Mouse (Mus musculus): Measurements from ENCODE around the gene Bend4. TPM values are rescaled to one million over a fixed set of nuclear protein-coding genes. Genes with fewer than 3 reads are reported as not detected.

Bend4 gene
- polyA plus RNA-seq, 1 experiment, result 7.3 TPM

DNA sequence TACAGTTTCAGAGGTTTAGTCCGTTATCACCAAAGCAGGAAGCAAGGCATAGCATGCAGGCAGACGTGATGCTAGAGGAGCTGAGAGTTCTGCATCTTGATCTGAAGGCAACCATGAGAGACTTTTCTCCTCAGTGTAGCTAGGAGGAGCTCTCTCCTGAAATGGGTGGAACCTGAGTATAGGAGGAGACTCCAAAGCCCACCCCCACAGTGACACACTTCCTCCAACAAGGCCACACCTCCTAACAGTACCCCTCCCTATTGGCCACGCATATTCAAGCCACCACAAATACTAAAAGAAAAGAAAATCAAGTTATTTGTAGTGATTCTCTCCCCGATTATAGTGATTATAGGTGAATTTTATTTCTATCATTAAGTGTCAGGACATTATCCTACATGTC is 28.7 kb upstream of the Bend4 start:
- Histone ChIP-seq H3K4me3 (ENCODE audit: control insufficient read depth, low read depth, low read length) (no peak overlapping the region), H3K27ac (ENCODE audit: control insufficient read depth, insufficient read depth, low read depth, low read length) (no peak overlapping the region), H3K4me1 (ENCODE audit: control insufficient read depth, insufficient read depth, low read length) (no peaks in the 10 kb centered on the region), H3K27me3 (ENCODE audit: control insufficient read depth, insufficient read depth, low read length) (no peaks in the 10 kb centered on the region), H3K36me3 (ENCODE audit: control insufficient read depth, insufficient read depth, low read length) (no peaks in the 10 kb centered on the region)
- TF ChIP-seq CTCF (IDR thresholded peaks at IDR 0.05; ENCODE audit: control insufficient read depth, insufficient read depth, insufficient replicate concordance, low read depth, low read length) (no peak), POLR2A (IDR thresholded peaks at IDR 0.05; ENCODE audit: control insufficient read depth, low read depth, low read length) (no peak)

DNA sequence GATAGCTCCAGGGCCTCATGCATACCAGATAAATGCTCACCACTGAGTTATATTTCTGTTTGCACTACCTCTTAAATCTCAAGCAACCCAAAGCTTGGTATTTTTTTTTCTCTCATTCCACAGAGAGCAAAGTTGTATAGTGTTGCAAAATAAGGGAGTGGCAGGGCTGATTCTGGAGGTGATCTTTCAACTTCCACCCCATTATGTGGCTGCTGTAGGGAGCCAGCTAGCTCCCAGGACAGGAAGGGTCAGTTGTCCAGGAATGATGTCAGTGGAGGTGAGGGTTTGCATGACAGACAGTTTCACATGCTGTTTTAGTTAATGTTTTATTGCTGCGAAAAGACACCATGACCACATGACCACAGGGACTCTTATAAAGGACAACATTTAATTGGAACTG is 26.2 kb upstream of the Bend4 start:
- Histone ChIP-seq H3K4me3 (ENCODE audit: control insufficient read depth, low read depth, low read length) (no peak overlapping the region), H3K27ac (ENCODE audit: control insufficient read depth, insufficient read depth, low read depth, low read length) (no peak overlapping the region), H3K4me1 (ENCODE audit: control insufficient read depth, insufficient read depth, low read length) (no peaks in the 10 kb centered on the region), H3K27me3 (ENCODE audit: control insufficient read depth, insufficient read depth, low read length) (no peaks in the 10 kb centered on the region), H3K36me3 (ENCODE audit: control insufficient read depth, insufficient read depth, low read length) (no peaks in the 10 kb centered on the region)
- TF ChIP-seq POLR2A (IDR thresholded peaks at IDR 0.05; ENCODE audit: control insufficient read depth, low read depth, low read length) (no peak), CTCF (IDR thresholded peaks at IDR 0.05; ENCODE audit: control insufficient read depth, insufficient read depth, insufficient replicate concordance, low read depth, low read length) (no peak)

DNA sequence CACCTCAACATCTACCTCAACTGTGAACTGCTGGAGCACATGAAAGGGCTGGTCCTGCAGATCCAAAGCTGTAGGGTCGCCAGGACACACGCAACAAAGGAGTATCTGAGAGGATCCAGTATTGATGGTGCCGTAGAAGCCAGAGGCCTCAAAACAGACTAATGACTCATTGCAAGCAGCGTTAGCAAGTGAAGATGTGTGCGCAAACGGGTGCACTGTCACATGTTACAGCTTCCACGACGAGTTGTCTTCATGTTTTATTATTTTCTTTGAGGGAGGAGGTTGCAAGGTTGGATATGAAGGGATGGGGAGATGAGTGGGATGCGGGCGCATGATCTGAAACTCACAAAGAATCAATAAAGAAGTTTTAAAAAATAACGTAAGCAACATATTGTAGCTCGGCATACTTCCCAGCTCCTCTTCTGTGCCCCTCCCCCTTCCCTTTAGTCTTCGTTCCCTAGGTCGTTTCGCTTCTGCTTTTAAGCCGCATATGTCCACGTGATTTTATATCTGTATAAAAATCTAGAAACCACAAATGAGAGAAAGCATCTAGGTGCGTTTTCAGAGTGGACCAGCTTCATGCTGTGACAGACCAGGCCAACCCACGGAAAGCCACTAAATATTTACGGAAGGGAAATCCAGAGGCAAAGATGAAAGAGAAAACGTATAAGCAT is 22.0 kb upstream of the Bend4 start:
- TF ChIP-seq CTCF (IDR thresholded peaks at IDR 0.05; ENCODE audit: control insufficient read depth, insufficient read depth, insufficient replicate concordance, low read depth, low read length) (no peak), POLR2A (IDR thresholded peaks at IDR 0.05; ENCODE audit: control insufficient read depth, low read depth, low read length) (no peak)
- H3K4me3 ChIP-seq (ENCODE audit: control insufficient read depth, low read depth, low read length), result no peak overlapping the region
- no peak overlapping the region for H3K27ac ChIP-seq (ENCODE audit: control insufficient read depth, insufficient read depth, low read depth, low read length)
- H3K27me3 ChIP-seq (ENCODE audit: control insufficient read depth, insufficient read depth, low read length), result no peaks in the 10 kb centered on the region
- no peaks in the 10 kb centered on the region for H3K36me3 ChIP-seq (ENCODE audit: control insufficient read depth, insufficient read depth, low read length)
- no peaks in the 10 kb centered on the region for H3K4me1 ChIP-seq (ENCODE audit: control insufficient read depth, insufficient read depth, low read length)

DNA sequence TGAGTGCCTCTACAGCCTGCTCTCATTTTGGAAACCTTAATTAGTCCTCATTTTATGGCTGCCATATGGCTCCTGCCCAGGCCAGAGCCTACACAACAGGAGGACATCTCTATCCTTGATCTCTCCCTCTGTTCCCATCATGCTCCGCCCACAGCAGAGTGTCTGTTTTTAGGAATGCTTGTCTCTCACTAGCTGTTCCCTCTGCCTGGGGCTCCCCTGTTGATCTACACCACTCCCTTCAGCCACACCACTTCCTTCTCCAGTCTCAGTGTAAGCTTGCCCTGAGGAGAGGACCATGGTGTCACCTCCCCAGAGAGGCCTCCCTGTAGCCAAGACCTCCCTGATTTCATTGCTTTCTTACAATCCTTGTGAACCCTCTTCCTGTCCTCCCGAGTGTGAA is 18.4 kb upstream of the Bend4 start:
- no peak for TF ChIP-seq POLR2A (IDR thresholded peaks at IDR 0.05; ENCODE audit: control insufficient read depth, low read depth, low read length)
- TF ChIP-seq CTCF (IDR thresholded peaks at IDR 0.05; ENCODE audit: control insufficient read depth, insufficient read depth, insufficient replicate concordance, low read depth, low read length), result no peak
- Histone ChIP-seq H3K4me3 (ENCODE audit: control insufficient read depth, low read depth, low read length) (peak overlapping the region; percentile 3), H3K36me3 (ENCODE audit: control insufficient read depth, insufficient read depth, low read length) (no peaks in the 10 kb centered on the region), H3K4me1 (ENCODE audit: control insufficient read depth, insufficient read depth, low read length) (no peaks in the 10 kb centered on the region), H3K27ac (ENCODE audit: control insufficient read depth, insufficient read depth, low read depth, low read length) (no peak overlapping the region), H3K27me3 (ENCODE audit: control insufficient read depth, insufficient read depth, low read length) (no peaks in the 10 kb centered on the region)

DNA sequence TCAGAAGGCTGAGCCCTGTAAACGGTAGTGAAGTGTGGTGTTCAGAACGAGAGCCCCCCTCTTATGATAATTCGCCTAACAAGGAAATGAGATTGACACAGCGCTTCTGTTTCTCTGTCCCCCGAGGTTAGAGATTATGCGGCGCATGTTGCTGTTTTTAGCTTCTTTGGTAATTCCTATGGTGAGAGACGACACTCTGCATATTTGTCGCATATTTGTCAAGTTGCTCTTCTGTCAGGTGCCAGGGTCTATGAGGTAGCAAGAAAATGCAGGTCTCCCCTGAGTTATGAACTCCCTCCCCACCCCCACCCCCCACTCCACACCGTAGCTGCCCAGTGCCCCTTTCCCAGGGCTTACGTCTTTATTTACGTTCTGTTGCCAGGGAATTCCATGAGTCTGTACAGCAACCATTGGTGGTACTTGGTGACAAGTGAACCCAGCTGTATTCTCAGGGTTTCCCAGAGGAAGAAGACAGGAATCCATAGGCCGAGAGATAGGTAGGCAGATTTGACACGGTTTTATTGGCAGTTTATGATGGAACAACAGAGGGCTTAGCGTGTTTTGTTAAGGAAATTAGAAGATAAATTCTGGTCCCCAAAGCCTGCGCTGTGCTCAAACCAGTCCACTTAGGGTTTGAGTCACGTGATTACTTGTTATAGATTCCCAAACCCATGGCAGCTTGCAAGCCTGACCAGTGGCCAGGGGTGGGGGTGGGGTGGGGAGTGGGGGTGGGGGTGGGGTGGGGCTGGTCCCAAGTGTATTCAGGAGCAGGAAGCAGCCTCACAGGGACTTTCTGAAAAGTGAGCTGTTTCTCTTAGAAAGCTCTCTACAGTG is 16.3 kb upstream of the Bend4 start:
- Histone ChIP-seq H3K4me1 (ENCODE audit: control insufficient read depth, insufficient read depth, low read length) (no peaks in the 10 kb centered on the region), H3K36me3 (ENCODE audit: control insufficient read depth, insufficient read depth, low read length) (no peaks in the 10 kb centered on the region), H3K4me3 (ENCODE audit: control insufficient read depth, low read depth, low read length) (peak overlapping the region; percentile 52; the same call in 1 of the 2 replicates), H3K27ac (ENCODE audit: control insufficient read depth, insufficient read depth, low read depth, low read length) (no peak overlapping the region), H3K27me3 (ENCODE audit: control insufficient read depth, insufficient read depth, low read length) (no peaks in the 10 kb centered on the region)
- no peak for TF ChIP-seq POLR2A (IDR thresholded peaks at IDR 0.05; ENCODE audit: control insufficient read depth, low read depth, low read length)
- no peak for TF ChIP-seq CTCF (IDR thresholded peaks at IDR 0.05; ENCODE audit: control insufficient read depth, insufficient read depth, insufficient replicate concordance, low read depth, low read length)

DNA sequence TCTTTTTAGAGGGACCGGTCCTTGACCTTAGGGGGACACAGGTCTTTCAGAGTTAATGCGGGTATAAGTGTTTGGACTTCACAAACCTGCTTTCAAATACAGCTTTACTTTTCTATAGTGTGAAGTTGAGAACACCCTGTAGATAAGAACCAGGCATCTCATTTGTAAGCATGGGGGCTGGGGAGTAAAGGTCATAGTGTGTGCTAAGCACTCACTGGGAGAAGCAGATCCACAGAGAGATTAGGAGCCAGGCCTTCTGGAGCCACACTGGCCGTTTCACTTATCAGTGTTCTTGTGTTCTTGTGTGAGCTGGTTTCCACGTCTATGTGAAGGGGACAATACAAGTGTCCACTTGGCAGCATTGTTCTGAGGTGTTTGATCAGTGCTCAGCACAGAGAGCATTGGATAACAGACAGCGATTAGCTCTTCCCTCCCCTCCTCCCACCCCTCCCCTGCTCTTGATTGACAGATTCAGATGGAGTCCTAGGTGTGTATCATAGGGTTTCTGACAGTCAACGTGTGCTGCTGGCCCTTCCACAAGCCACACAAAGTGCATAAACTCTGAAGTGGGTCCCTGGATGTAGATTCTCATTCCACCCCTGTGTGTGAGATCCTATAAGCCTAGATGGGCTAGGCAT is 14.8 kb upstream of the Bend4 start:
- no peaks in the 10 kb centered on the region for H3K27me3 ChIP-seq (ENCODE audit: control insufficient read depth, insufficient read depth, low read length)
- TF ChIP-seq CTCF (IDR thresholded peaks at IDR 0.05; ENCODE audit: control insufficient read depth, insufficient read depth, insufficient replicate concordance, low read depth, low read length) (no peak), POLR2A (IDR thresholded peaks at IDR 0.05; ENCODE audit: control insufficient read depth, low read depth, low read length) (no peak)
- no peak overlapping the region for H3K27ac ChIP-seq (ENCODE audit: control insufficient read depth, insufficient read depth, low read depth, low read length)

DNA sequence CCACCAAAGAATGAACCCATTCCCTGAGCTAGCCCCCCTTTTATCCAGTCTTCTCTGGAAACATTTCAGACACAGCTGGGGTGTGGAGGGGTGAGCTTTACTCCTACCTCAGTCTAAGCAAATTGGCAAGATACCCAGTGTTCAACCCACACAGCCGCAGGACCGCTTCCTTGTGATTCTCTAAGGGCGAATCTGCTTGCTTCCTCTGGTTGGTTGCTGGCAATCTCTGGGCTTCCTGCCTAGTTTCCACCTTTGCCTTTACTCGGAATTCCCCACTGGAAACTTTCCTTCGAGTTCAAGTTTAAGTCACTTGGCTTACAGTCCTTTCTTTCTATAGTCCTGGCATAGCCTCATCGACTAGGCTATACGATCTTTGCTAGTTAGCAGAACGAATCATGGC is 12.5 kb upstream of the Bend4 start:
- H3K4me3 ChIP-seq (ENCODE audit: control insufficient read depth, low read depth, low read length), result no peak overlapping the region
- H3K27ac ChIP-seq (ENCODE audit: control insufficient read depth, insufficient read depth, low read depth, low read length), result peak overlapping the region; percentile 21; the same call in 1 of the 2 replicates
- H3K4me1 ChIP-seq (ENCODE audit: control insufficient read depth, insufficient read depth, low read length), result no peaks in the 10 kb centered on the region
- no peaks in the 10 kb centered on the region for H3K36me3 ChIP-seq (ENCODE audit: control insufficient read depth, insufficient read depth, low read length)
- H3K27me3 ChIP-seq (ENCODE audit: control insufficient read depth, insufficient read depth, low read length), result no peaks in the 10 kb centered on the region
- TF ChIP-seq POLR2A (IDR thresholded peaks at IDR 0.05; ENCODE audit: control insufficient read depth, low read depth, low read length) (no peak), CTCF (IDR thresholded peaks at IDR 0.05; ENCODE audit: control insufficient read depth, insufficient read depth, insufficient replicate concordance, low read depth, low read length) (no peak)

More for the DNA sequence above, 14.8 kb upstream of the Bend4 start:
- Histone ChIP-seq H3K4me3 (ENCODE audit: control insufficient read depth, low read depth, low read length) (no peak overlapping the region), H3K36me3 (ENCODE audit: control insufficient read depth, insufficient read depth, low read length) (no peaks in the 10 kb centered on the region), H3K4me1 (ENCODE audit: control insufficient read depth, insufficient read depth, low read length) (no peaks in the 10 kb centered on the region)
